Mouse (Mus musculus): ENCODE data around the gene Rarres2. TPM values are rescaled to one million over a fixed set of nuclear protein-coding genes. Genes with fewer than 3 reads are reported as not detected.
A peak's percentile ranks its signal among the peaks of the same experiment; 100 is the strongest.

The Rarres2 gene
- polyA plus RNA-seq, 1 experiment: 13.7 TPM

DNA sequence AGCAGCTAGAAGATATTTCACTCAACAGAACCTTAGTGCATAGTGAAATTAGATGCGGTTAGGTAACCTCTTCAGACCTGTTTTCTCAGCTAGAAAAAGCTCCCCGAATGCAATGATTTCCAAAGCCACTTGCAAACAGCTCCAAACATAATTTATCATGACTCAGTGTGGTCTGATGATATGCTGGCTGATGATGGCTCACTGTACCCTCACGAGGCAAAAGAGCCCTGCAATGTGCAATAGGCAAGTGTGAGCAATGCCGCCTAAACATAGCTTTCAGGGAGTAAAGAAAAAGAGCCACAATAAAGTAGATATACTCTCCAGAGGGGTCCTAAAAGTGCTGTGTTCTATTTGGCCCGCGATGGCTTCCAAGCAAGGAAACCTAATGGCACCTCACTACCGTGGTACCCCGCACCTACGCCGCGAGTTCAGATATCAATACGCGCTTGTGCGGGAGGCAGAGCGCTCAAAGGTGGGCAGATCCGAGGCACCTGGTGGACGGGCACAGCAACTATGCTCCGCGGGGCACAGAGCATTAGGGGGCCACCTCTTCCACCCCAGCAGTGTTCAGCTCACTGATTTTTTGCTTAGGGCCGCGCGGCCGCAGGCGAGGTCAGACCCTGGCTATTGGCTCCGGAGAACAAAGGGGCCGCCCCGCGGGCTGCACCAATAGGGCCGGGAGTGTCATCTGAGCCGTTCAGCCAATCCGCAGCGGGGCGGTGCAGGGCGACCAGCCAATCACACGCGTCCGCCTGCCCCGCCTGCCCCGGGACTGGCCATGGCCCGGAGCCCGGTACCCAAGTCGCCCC is 28.9 kb upstream of the Rarres2 start, which contains the start of gene Zfp775:
Gene Zfp775, plus strand, starts transcription at position 793 of the 809 bp plus-strand sequence.
- TF ChIP-seq POLR2A (IDR thresholded peaks at IDR 0.05; ENCODE audit: borderline replicate concordance, insufficient read depth, low read length) (peak; percentile 71; the same call in 1 of the 2 replicates), CTCF (IDR thresholded peaks at IDR 0.05; ENCODE audit: borderline replicate concordance, insufficient read depth, low read depth, low read length) (no peak)
- Histone ChIP-seq H3K4me1 (ENCODE audit: control insufficient read depth, insufficient read depth, low read length) (peaks cover 6% of the 10 kb centered on the region), H3K27ac (ENCODE audit: insufficient read depth, low read length) (peak within 1 kb of the TSS; percentile 86), H3K4me3 (replicated peaks; ENCODE audit: insufficient read depth, low read depth, low read length) (peak within 1 kb of the TSS; percentile 88), H3K27me3 (ENCODE audit: control insufficient read depth, insufficient read depth, low read length) (no peaks in the 10 kb centered on the region)
- peak; percentile 98 to 99 for DNase-seq
- 4% methylated on average over 42 of the region's 42 CpGs for WGBS

DNA sequence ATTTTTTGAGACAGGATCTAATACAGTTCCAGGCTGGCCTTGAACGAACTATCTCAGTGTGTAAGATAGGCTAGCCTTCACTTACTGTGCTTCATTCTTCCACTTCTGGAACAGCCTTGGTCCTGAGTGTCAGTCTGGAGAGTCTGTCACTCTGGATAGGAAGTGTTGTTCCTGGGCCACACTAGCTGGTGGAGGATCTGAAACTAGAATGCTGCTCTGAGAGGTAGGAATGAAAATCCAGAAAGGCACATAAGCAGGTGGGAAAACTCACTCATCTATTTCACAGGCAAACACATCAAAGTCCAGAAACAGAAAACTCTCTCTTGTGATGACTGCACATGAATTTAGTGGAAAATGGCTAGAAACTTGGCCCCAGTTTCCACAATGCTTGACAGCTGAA is 28.0 kb upstream of the Rarres2 start:
- H3K27me3 ChIP-seq (ENCODE audit: control insufficient read depth, insufficient read depth, low read length): no peaks in the 10 kb centered on the region
- WGBS: 84% methylated on average over 1 of the region's 1 CpGs
- no peak for DNase-seq
- H3K4me3 ChIP-seq (replicated peaks; ENCODE audit: insufficient read depth, low read depth, low read length): no peak overlapping the region
- no peak overlapping the region for H3K27ac ChIP-seq (ENCODE audit: insufficient read depth, low read length)
- peaks cover 6% of the 10 kb centered on the region for H3K4me1 ChIP-seq (ENCODE audit: control insufficient read depth, insufficient read depth, low read length)
- no peak for TF ChIP-seq POLR2A (IDR thresholded peaks at IDR 0.05; ENCODE audit: borderline replicate concordance, insufficient read depth, low read length)
- no peak for TF ChIP-seq CTCF (IDR thresholded peaks at IDR 0.05; ENCODE audit: borderline replicate concordance, insufficient read depth, low read depth, low read length)

DNA sequence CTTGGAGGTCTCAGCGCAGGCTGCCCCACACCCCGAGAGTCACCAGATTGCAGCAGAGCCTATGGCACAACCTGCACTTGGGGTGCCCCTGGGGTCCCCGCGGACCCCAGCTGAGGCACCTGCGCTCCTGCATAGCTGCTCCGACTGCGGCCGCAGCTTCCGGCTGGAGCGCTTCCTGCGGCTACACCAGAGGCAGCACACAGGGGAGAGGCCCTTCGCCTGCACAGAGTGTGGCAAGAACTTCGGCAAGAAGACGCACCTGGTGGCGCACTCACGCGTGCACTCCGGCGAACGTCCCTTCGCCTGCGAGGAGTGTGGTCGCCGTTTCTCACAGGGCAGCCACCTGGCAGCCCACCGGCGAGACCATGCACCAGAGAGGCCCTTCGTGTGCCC is 24.6 kb upstream of the Rarres2 start:
- WGBS: 96% methylated on average over 27 of the region's 27 CpGs
- Histone ChIP-seq H3K27ac (ENCODE audit: insufficient read depth, low read length) (no peak overlapping the region), H3K4me3 (replicated peaks; ENCODE audit: insufficient read depth, low read depth, low read length) (no peak overlapping the region), H3K27me3 (ENCODE audit: control insufficient read depth, insufficient read depth, low read length) (no peaks in the 10 kb centered on the region), H3K4me1 (ENCODE audit: control insufficient read depth, insufficient read depth, low read length) (peaks cover 10% of the 10 kb centered on the region)
- DNase-seq: no peak
- TF ChIP-seq CTCF (IDR thresholded peaks at IDR 0.05; ENCODE audit: borderline replicate concordance, insufficient read depth, low read depth, low read length) (no peak), POLR2A (IDR thresholded peaks at IDR 0.05; ENCODE audit: borderline replicate concordance, insufficient read depth, low read length) (no peak)

DNA sequence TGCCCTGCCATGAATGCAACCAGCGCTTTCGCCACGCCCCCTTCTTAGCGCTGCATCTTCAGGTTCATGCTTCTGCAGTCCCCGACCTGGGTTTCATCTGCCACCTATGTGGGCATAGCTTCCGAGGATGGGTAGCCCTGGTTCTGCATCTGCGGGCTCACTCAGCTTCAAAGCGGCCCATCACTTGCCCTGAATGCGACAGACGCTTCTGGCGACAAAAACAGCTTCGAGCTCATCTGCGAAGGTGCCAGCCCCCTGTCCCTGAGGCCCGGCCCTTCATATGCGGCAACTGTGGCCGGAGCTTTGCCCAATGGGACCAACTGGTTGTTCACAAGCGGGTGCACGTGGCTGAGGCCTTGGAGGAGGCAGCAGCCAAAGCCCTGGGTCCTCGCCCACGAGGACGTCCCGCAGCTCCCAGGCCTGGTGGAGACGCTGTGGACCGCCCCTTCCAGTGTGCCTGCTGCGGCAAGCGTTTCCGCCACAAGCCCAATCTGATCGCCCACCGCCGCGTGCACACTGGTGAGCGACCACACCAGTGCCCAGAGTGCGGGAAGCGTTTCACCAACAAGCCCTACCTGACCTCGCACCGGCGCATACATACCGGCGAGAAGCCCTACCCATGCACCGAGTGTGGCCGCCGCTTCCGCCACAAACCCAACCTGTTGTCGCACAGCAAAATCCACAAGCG is 24.1 kb upstream of the Rarres2 start:
- no peak overlapping the region for H3K27ac ChIP-seq (ENCODE audit: insufficient read depth, low read length)
- 96% methylated on average over 45 of the region's 45 CpGs for WGBS
- H3K4me3 ChIP-seq (replicated peaks; ENCODE audit: insufficient read depth, low read depth, low read length): no peak overlapping the region
- peaks cover 10% of the 10 kb centered on the region for H3K4me1 ChIP-seq (ENCODE audit: control insufficient read depth, insufficient read depth, low read length)
- TF ChIP-seq POLR2A (IDR thresholded peaks at IDR 0.05; ENCODE audit: borderline replicate concordance, insufficient read depth, low read length) (no peak), CTCF (IDR thresholded peaks at IDR 0.05; ENCODE audit: borderline replicate concordance, insufficient read depth, low read depth, low read length) (no peak)
- DNase-seq: no peak
- H3K27me3 ChIP-seq (ENCODE audit: control insufficient read depth, insufficient read depth, low read length): no peaks in the 10 kb centered on the region

DNA sequence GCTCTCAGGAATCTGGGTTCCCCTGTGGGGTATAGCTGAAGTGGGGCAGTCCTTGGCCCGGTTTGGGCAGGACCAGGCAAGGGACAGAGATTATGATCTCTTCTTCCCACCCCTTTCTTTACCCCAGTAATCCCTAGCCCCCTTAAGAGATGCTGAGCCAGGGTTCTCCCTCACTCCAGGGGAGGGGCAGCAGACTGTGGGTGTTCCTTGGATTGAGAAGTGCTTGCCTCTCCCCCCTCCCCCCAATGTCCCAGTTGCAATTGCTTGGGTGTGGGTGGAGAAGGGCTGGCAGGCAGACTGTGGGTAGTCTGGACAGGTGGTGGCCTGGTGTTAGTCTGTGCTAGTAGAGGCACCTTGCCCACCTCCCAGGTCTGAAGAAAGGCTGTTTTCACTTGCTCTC is 22.7 kb upstream of the Rarres2 start:
- whole genome bisulfite sequencing: 27% methylated on average over 1 of the region's 1 CpGs
- Histone ChIP-seq H3K27me3 (ENCODE audit: control insufficient read depth, insufficient read depth, low read length) (no peaks in the 10 kb centered on the region), H3K27ac (ENCODE audit: insufficient read depth, low read length) (peak overlapping the region; percentile 20; the same call in 1 of the 2 replicates), H3K4me3 (replicated peaks; ENCODE audit: insufficient read depth, low read depth, low read length) (peak overlapping the region; percentile 79), H3K4me1 (ENCODE audit: control insufficient read depth, insufficient read depth, low read length) (peaks cover 10% of the 10 kb centered on the region)
- peak; percentile 39 to 60 for DNase-seq
- no peak for TF ChIP-seq POLR2A (IDR thresholded peaks at IDR 0.05; ENCODE audit: borderline replicate concordance, insufficient read depth, low read length)
- no peak for TF ChIP-seq CTCF (IDR thresholded peaks at IDR 0.05; ENCODE audit: borderline replicate concordance, insufficient read depth, low read depth, low read length)

DNA sequence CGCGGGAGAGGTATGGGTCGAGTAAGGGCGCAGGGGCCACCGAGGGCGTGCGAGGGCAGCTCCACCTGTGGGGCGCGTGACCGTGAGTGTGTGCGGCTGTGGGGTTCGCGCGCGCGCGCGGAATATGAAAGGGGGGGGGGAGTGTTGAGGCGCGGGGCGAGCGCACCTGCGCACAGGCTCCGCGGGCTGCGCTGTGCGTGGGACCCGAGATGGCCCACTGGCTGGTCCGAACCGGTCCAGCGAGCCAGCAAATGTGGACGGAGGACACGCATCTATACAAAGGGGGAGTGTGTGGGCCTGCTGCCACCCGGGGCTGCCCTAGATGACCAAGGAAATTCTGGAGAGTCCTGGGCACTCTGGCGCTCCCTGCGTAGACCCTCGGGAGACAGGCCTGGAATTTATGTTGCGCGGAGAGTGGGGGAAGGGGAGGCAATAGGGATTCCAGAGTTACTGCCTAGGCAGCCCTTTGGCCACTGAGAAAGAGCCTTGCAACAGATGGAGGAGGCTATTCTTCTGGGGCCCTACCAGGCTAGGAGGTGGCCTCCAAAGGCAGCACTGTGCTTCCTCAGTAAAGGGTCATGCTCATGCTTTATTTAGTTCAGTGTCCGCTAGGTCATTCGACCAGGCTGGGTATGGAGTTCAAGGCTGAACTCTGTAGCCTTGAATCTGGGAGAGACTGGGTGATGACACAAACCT is 21.6 kb upstream of the Rarres2 start:
- 1% methylated on average over 41 of the region's 41 CpGs for WGBS
- H3K27ac ChIP-seq (ENCODE audit: insufficient read depth, low read length): peak overlapping the region; percentile 96

More for the DNA sequence above, 21.6 kb upstream of the Rarres2 start:
- Histone ChIP-seq H3K4me1 (ENCODE audit: control insufficient read depth, insufficient read depth, low read length) (peaks cover 10% of the 10 kb centered on the region), H3K4me3 (replicated peaks; ENCODE audit: insufficient read depth, low read depth, low read length) (peak overlapping the region; percentile 79), H3K27me3 (ENCODE audit: control insufficient read depth, insufficient read depth, low read length) (no peaks in the 10 kb centered on the region)
- peak; percentile 61; the same call in 1 of the 2 replicates for TF ChIP-seq POLR2A (IDR thresholded peaks at IDR 0.05; ENCODE audit: borderline replicate concordance, insufficient read depth, low read length)
- TF ChIP-seq CTCF (IDR thresholded peaks at IDR 0.05; ENCODE audit: borderline replicate concordance, insufficient read depth, low read depth, low read length): no peak
- DNase-seq: no peak

Measured in cerebellum, adult 2 months (tissue).